Mouse (Mus musculus): ENCODE data around the gene Nucks1.

DNA sequence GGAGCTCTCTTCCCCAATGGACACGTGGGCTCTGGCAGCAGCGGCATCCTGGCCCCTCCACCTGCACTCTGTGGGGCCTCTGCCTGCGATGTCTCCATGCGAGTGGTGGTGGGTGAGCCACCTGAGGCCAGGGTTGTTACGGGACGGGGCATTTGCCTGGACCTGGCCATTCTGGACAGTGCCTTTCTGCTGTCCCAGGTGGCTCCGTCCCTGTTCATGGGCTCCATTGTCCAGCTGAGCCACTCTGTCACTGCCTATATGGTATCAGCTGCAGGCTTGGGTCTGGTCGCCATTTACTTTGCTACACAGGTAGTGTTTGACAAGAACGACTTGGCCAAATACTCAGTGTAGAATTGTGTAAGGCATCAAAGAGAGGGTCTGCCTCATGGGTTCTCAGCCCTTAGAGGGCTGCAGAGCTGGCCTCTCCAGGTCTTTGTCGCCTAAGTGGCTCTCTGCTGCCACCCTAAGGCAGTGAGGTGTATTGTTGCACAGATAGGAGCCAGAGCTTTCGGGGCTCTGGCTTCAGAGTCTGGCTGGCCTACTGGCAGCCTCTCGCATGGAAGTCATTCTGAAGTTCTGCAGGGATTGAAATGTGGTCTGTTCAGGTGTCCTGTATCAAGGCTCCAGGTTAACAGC is 71.2 kb downstream of the Nucks1 start:
- TF ChIP-seq CTCF (IDR thresholded peaks at IDR 0.05; ENCODE audit: insufficient read depth, low read length) (peak; percentile 84), POLR2A (IDR thresholded peaks at IDR 0.05; ENCODE audit: borderline replicate concordance, extremely low read depth, low read depth, low read length) (no peak)
